Mouse (Mus musculus) E14TG2a.4 (cell line): ENCODE results near the gene Neurl1a.

ENCODE experiments used
- CTCF ChIP-seq: conservative IDR thresholded peaks from 2 replicates; pipeline ENCODE4 v1.5.1; 2014; ENCODE audit warnings: low read length
- NANOG ChIP-seq: IDR thresholded peaks from 2 replicates; pipeline ENCODE4 v1.6.1; 2014; ENCODE audit warnings: borderline replicate concordance, low read length, mixed read lengths
- POU5F1 ChIP-seq: IDR thresholded peaks from 2 replicates; pipeline ENCODE4 v1.6.1; 2014; ENCODE audit warnings: low read length, borderline replicate concordance

DNA sequence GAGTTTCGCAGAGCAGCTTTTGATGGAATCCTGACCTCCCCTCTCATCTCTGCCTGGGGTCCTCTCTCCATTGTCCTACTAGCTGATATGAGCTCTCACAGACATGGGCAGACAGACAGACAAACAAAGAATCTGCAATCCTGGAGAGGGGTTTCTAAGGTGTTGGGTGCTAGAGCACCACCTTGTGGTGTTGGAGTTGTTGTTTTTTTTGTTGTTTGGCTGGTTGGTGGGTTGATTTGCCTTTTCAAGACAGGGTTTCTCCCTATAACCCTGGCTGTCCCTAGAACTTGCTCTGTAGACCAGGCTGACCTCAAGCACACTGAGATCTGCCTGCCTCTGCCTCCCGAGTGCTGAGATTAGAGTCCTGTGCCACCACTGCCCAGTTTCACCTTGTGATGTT, 3.1 kb upstream of the Neurl1a start:
- TF ChIP-seq CTCF: peak; percentile 49
- no peak for TF ChIP-seq POU5F1
- TF ChIP-seq NANOG: no peak
